Mouse (Mus musculus): Measurements from ENCODE around the gene Spa17. TPM values are rescaled to one million over a fixed set of nuclear protein-coding genes. Genes with fewer than 3 reads are reported as not detected.

Spa17 gene
- 6.6 and 6.7 TPM in 2 replicates for polyA plus RNA-seq (2015; fragmentation: Nextera tagmentation; extraction: Ambion mirVana)

DNA sequence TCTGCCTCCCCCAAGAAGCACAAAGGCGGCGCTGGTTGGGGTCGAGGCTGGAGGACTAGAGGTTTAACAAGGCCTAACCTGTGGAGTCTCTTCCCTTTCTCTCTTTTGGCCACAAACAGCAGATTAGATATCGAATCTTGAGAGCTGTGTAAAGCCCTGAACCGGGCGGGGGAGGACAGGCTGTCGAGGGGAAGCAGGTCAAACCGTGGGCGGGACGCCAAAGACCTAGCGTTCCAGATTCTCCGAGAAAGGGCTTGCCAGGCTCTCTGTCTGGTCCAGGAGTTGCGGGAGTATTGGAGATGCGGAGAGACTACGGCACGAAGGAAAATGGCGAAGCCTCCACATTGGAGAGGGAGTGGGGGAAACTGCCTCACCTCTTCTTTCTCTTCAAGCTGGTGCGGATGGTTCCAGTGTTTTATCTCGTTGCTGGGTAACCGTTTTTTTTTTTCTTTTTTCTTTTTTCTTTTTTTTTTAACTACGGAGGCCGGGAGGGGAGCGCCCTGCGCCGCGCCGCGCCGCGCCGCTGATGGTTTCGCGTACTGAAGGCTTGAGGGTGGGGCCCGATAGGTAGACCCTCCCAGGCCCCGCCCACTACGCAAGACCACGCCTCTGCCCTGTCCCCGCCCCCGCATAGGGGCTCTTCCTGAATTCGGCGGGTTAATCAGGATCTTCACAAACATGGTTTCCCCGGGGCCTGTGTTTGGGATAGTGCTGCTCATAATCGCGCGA, at the start of gene Spa17:
TSS of gene Spa17 (minus strand) at position 541 of the 729 bp plus-strand sequence.
- peak within 1 kb of the TSS; percentile 70 for H3K9ac ChIP-seq
- H3K27me3 ChIP-seq: peaks cover 13% of the 10 kb centered on the region
- no peaks in the 10 kb centered on the region for H3K36me3 ChIP-seq
- H3K4me3 ChIP-seq (replicated peaks): peak within 1 kb of the TSS; percentile 73
- peak within 1 kb of the TSS; percentile 77 for H3K4me2 ChIP-seq
- H3K4me1 ChIP-seq: peaks cover 7% of the 10 kb centered on the region
- H3K9me3 ChIP-seq (replicated peaks): no peaks in the 10 kb centered on the region
- ATAC-seq (replicated peaks; ENCODE audit: low FRiP score): peak; percentile 96
- peak within 1 kb of the TSS; percentile 80 for H3K27ac ChIP-seq
- under 1% methylated on average over 45 of the region's 45 CpGs for WGBS

DNA sequence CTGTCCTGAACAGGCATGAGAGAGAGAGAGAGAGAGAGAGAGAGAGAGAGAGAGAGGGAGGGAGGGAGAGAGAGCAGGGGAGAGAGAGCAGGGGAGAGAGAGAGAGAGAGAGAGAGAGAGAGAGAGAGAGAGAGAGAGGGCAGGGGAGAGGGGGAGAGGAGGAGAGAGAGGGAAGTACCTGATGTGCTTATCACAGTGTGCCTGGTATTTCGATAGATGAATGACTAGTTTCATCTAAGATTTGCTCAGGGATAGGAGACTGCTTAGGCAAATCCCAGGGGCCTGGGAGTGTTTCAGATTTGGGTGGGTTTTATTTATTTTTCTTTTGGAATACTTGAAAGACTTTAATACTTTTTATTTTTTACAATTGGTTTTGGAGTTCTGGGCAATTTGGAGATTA, 49.7 kb upstream of the Spa17 start:
- Histone ChIP-seq H3K27me3 (no peaks in the 10 kb centered on the region), H3K4me1 (no peaks in the 10 kb centered on the region), H3K27ac (no peak overlapping the region), H3K4me2 (no peak overlapping the region), H3K9ac (no peak overlapping the region), H3K36me3 (no peaks in the 10 kb centered on the region), H3K4me3 (replicated peaks) (no peak overlapping the region), H3K9me3 (replicated peaks) (no peaks in the 10 kb centered on the region)
- no peak for ATAC-seq (replicated peaks; ENCODE audit: low FRiP score)
- WGBS: 84% methylated on average over 1 of the region's 1 CpGs

DNA sequence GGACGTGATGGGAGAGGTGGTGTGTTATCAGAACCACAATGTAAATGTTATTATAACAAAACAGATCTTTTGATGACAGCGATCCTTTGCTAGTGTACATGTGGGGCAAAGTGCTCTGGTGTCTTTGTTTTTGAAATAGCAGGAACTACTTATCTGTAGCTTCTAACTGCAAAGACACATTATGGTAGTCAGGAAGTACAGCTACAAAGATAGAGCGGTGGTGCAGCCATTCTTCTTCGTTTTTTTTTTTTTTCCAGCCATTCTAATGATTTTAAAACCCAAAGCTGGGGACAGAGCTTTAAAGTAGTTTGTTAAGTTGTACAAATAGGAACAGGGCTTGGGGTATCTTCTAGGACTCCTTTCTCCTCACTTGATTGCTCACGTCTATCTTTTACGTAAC, 45.9 kb upstream of the Spa17 start:
- 86% methylated on average over 6 of the region's 6 CpGs for WGBS
- no peaks in the 10 kb centered on the region for H3K27me3 ChIP-seq
- H3K4me3 ChIP-seq (replicated peaks): no peak overlapping the region
- peaks cover 10% of the 10 kb centered on the region for H3K4me1 ChIP-seq
- H3K4me2 ChIP-seq: no peak overlapping the region
- H3K9ac ChIP-seq: no peak overlapping the region
- peaks cover 5% of the 10 kb centered on the region for H3K36me3 ChIP-seq
- H3K27ac ChIP-seq: no peak overlapping the region
- no peak for ATAC-seq (replicated peaks; ENCODE audit: low FRiP score)
- no peaks in the 10 kb centered on the region for H3K9me3 ChIP-seq (replicated peaks)

DNA sequence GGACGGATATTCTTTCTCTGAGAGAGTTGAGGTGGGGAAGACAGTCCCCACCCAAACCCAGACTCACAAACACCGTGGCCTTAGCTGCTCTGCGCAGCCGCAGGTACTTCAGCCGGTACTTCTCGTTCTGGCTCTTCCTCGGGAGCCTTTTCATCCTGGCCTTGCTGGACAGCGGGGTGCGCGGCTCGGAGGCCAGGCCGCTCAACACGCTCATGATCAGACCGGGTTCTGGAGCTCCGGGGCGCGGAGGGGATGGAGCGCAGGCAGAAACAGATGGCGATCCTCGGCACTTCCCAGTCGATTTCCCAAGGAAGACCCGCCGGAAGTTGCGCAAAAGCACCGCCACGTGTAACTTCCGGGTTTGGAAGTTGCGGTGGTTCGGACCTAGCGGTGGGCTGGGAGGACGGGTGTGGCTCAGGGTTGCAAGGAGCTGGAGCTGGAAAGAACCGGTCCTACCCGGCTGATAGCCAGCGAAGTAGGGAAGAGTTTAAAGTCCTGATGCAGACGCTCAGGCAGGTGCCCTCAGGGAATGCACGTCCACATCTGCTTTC, 43.5 kb upstream of the Spa17 start, which contains the start of gene Tbrg1:
TSS of gene Tbrg1 (minus strand) at position 382 of the 551 bp plus-strand sequence.
- peak within 1 kb of the TSS; percentile 81 for H3K4me3 ChIP-seq (replicated peaks)

DNA sequence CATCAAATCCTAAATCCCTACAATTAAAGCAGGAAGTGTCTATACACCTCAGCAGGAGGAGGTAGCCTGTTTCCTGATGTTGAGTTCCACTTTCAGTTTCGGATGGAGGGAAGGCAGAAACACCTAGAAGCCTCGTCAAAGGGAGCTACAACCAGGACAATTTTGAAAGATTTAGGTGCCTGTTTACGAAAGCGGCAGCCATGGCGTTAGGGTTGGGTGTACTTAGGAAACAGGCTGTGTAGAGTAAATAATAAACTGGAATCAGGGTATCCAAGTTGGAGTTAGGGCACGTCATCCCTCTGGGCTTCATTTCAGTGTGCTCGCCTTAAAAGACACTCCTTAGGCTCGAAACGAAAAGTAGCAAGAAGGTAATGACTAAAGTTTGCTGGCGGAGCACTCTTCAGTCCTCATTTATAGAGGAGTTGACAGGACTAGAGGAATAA, 42.9 kb upstream of the Spa17 start:
- peak; percentile 12 for ATAC-seq (replicated peaks; ENCODE audit: low FRiP score)
- H3K9ac ChIP-seq: peak overlapping the region; percentile 73
- under 1% methylated on average over 10 of the region's 10 CpGs for WGBS

More for the DNA sequence above, 43.5 kb upstream of the Spa17 start, which contains the start of gene Tbrg1:
- WGBS: under 1% methylated on average over 36 of the region's 36 CpGs
- H3K27ac ChIP-seq: peak within 1 kb of the TSS; percentile 95
- H3K9ac ChIP-seq: peak within 1 kb of the TSS; percentile 73
- no peaks in the 10 kb centered on the region for H3K27me3 ChIP-seq
- peak; percentile 96 for ATAC-seq (replicated peaks; ENCODE audit: low FRiP score)
- H3K9me3 ChIP-seq (replicated peaks): no peaks in the 10 kb centered on the region
- H3K36me3 ChIP-seq: peaks cover 29% of the 10 kb centered on the region
- peaks cover 10% of the 10 kb centered on the region for H3K4me1 ChIP-seq
- H3K4me2 ChIP-seq: peak within 1 kb of the TSS; percentile 75

DNA sequence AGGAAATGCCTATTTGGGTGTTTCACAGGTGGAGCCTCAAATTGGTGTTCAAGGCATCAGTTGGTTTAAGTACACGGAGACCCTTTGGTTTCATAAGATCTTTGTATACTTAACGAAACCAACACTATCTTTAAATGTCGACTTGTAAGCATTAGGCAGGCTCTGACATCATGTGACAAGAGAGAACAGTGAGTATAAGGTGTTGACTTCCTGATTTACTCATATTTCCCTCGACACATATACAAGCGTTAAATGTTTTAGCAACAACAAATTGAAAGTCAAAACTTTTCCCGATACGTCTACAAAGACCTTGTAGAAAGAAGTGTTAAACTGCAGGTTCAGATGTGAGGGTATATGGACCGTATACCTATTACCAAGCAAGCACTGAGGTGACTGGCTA, 42.4 kb upstream of the Spa17 start:
- Histone ChIP-seq H3K4me1 (peaks cover 10% of the 10 kb centered on the region), H3K4me2 (peak overlapping the region; percentile 75), H3K36me3 (peaks cover 37% of the 10 kb centered on the region), H3K27ac (peak overlapping the region; percentile 95; the same call in 1 of the 2 replicates), H3K27me3 (no peaks in the 10 kb centered on the region), H3K9ac (no peak overlapping the region), H3K4me3 (replicated peaks) (peak overlapping the region; percentile 81), H3K9me3 (replicated peaks) (no peaks in the 10 kb centered on the region)
- WGBS: 65% methylated on average over 8 of the region's 8 CpGs
- ATAC-seq (replicated peaks; ENCODE audit: low FRiP score): no peak

More for the DNA sequence above, 42.9 kb upstream of the Spa17 start:
- Histone ChIP-seq H3K4me3 (replicated peaks) (peak overlapping the region; percentile 81), H3K4me2 (peak overlapping the region; percentile 75), H3K4me1 (peaks cover 10% of the 10 kb centered on the region), H3K27me3 (no peaks in the 10 kb centered on the region), H3K27ac (peak overlapping the region; percentile 95), H3K9me3 (replicated peaks) (no peaks in the 10 kb centered on the region), H3K36me3 (peaks cover 32% of the 10 kb centered on the region)

DNA sequence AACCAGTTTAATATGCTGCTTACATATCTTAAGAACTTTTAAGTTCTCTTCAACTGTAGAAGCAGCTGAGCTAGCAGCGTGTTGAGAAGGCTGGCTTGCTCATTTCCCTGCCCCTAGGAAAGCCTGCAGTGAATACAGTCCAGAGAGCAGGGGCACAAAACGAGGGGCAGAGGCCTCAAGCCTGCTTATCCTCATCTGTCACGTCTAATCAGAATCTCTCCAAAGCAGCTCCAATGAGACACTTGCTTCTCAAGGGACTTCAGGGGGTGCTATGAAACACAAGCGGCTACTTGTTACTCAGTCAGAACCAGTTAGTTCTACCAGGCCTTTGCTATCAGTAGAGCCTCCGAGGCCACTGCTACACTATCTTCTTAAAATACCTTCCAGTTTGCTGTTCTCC, 40.3 kb upstream of the Spa17 start:
- no peak overlapping the region for H3K4me3 ChIP-seq (replicated peaks)
- H3K9ac ChIP-seq: no peak overlapping the region
- H3K36me3 ChIP-seq: peaks cover 59% of the 10 kb centered on the region
- ATAC-seq (replicated peaks; ENCODE audit: low FRiP score): no peak
- peaks cover 10% of the 10 kb centered on the region for H3K4me1 ChIP-seq
- no peaks in the 10 kb centered on the region for H3K9me3 ChIP-seq (replicated peaks)
- 93% methylated on average over 5 of the region's 5 CpGs for WGBS
- H3K27ac ChIP-seq: no peak overlapping the region
- no peak overlapping the region for H3K4me2 ChIP-seq
- no peaks in the 10 kb centered on the region for H3K27me3 ChIP-seq

DNA sequence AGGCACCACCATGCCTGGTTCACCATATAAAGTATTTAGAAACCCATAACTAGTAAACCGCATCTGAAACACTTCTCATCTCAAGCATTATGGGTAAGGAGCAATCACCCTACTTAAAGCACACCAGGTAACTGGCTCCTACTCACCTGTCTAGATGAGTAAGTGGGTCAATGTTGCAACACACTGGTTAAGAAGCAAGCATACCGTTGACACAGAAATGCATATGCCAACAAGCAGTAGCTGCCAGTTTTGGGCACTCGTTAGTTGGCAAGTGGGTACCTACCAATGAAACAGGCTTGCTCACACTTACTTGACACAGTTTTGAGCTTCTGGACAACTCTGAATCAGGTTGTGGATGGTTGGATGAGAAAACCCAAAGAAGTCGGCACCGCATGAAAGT, 37.1 kb upstream of the Spa17 start:
- no peak overlapping the region for H3K27ac ChIP-seq
- no peak overlapping the region for H3K9ac ChIP-seq
- H3K27me3 ChIP-seq: no peaks in the 10 kb centered on the region
- H3K4me3 ChIP-seq (replicated peaks): no peak overlapping the region
- no peak for ATAC-seq (replicated peaks; ENCODE audit: low FRiP score)
- WGBS: 94% methylated on average over 5 of the region's 5 CpGs
- H3K4me2 ChIP-seq: no peak overlapping the region
- H3K36me3 ChIP-seq: peaks cover 82% of the 10 kb centered on the region
- H3K4me1 ChIP-seq: peaks cover 5% of the 10 kb centered on the region
- H3K9me3 ChIP-seq (replicated peaks): no peaks in the 10 kb centered on the region

DNA sequence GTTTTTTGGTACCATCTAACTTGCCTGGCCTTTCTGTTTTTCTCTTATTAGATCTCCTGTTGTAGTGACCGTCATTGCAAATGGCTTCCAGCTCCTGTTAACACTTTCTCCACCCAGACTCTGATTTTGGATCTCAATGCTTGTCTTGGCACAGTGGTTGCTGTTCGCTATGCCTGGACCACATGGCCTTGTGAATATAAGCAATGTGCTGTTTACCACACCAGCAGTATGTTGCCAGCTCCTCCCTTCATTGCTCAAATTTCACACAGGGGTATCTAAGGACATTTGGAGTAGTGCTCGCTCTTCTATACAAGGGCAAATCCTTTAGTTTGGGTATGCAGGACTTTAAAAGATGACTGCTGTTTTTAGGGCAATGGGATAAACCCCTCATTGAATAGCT, 32.7 kb upstream of the Spa17 start:
- Histone ChIP-seq H3K4me2 (no peak overlapping the region), H3K9me3 (replicated peaks) (no peaks in the 10 kb centered on the region), H3K9ac (no peak overlapping the region), H3K27ac (no peak overlapping the region), H3K27me3 (no peaks in the 10 kb centered on the region), H3K4me1 (no peaks in the 10 kb centered on the region), H3K4me3 (replicated peaks) (no peak overlapping the region), H3K36me3 (peaks cover 47% of the 10 kb centered on the region)
- WGBS: 81% methylated on average over 3 of the region's 3 CpGs
- no peak for ATAC-seq (replicated peaks; ENCODE audit: low FRiP score)

DNA sequence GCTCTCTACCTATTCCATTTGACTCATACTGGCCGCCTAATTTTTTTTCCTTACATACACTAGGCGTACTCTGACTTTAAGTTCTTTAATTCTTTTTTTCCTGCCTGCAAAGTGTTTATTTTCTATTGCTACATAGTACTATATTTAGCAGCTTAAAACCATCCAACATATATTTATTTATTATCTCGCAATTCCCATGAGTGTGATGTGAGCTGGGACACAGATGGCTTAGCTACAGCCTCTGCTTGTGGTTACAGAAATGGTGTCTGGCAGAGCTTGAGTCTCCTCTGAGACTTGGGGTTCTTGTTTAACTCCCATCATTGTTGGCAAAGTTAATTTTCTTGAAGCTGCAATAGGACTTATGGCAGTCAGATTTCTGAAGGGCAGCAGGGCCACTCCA, 25.2 kb upstream of the Spa17 start:
- no peaks in the 10 kb centered on the region for H3K9me3 ChIP-seq (replicated peaks)
- no peaks in the 10 kb centered on the region for H3K4me1 ChIP-seq
- no peaks in the 10 kb centered on the region for H3K36me3 ChIP-seq
- no peak overlapping the region for H3K27ac ChIP-seq
- H3K27me3 ChIP-seq: no peaks in the 10 kb centered on the region
- no peak overlapping the region for H3K4me3 ChIP-seq (replicated peaks)
- no peak overlapping the region for H3K9ac ChIP-seq
- WGBS: 90% methylated on average over 3 of the region's 3 CpGs
- ATAC-seq (replicated peaks; ENCODE audit: low FRiP score): no peak
- H3K4me2 ChIP-seq: no peak overlapping the region

DNA sequence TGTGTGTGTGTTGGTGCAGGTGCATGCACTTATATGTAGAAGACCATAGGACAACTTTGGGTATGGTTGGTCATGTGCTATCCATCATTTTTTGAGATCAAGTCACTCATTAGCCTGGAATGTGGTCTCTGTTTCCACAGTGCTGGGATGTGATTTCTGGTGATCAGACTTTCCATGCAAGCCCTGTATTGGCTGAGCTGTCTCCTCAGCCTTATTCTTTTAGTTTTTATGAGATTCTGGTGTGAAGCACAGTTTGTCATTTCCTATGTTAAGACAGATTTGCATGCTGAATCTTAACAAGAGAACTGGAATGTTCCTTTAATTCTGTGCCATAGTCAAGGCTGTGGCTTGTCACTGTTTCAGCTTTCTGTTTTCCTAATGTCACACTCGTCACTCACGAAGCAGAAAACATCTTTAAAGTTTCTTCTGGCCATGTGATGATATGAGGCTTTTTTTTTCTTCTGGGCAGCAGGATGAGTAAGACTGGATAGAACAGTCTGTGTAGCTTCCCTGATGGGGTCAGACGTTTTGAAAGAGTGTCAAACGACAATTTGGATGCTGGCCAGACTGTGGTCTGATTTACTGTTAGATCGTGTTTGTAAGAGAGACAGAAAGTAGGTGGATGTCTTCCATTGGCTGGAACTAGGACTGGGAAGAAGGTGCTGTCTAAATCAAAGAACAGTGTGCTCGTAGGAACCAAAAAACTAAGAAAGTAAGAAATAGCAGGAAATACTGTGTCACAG, 23.4 kb upstream of the Spa17 start:
- ATAC-seq (replicated peaks; ENCODE audit: low FRiP score): no peak
- Histone ChIP-seq H3K36me3 (no peaks in the 10 kb centered on the region), H3K4me2 (no peak overlapping the region), H3K9me3 (replicated peaks) (no peaks in the 10 kb centered on the region), H3K4me1 (no peaks in the 10 kb centered on the region), H3K27ac (no peak overlapping the region), H3K4me3 (replicated peaks) (no peak overlapping the region), H3K27me3 (no peaks in the 10 kb centered on the region), H3K9ac (no peak overlapping the region)
- 43% methylated on average over 6 of the region's 6 CpGs for WGBS

DNA sequence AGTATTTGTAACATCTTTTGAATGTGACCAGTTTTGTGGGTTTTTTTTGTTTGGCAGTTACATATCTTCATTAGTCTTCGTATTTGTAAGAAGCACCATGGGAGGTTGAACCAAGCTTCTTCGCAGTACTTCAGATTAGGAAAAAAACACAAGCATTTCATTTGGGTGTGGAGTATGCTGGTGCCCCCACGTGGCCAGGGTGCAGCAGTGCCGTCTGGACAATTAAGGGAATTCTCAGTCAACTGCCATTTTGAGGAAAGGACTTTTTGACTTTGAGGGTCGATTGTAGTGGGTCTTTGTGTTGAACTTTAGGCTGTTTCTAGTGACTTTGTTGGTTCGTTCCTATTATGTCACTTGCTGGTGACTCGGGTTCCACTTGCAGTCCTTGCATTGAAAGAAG, 22.8 kb upstream of the Spa17 start:
- H3K4me1 ChIP-seq: no peaks in the 10 kb centered on the region
- H3K9me3 ChIP-seq (replicated peaks): no peaks in the 10 kb centered on the region
- no peak overlapping the region for H3K4me3 ChIP-seq (replicated peaks)
- H3K36me3 ChIP-seq: no peaks in the 10 kb centered on the region
- ATAC-seq (replicated peaks; ENCODE audit: low FRiP score): no peak
- H3K27ac ChIP-seq: no peak overlapping the region
- H3K27me3 ChIP-seq: no peaks in the 10 kb centered on the region
- 15% methylated on average over 7 of the region's 7 CpGs for WGBS
- no peak overlapping the region for H3K4me2 ChIP-seq
- H3K9ac ChIP-seq: no peak overlapping the region
